Mouse (Mus musculus): ENCODE results near the gene Mylip. TPM values are rescaled to one million over a fixed set of nuclear protein-coding genes. Genes with fewer than 3 reads are reported as not detected.
A peak's percentile ranks its signal among the peaks of the same experiment; 100 is the strongest.

Mylip gene
- polyA plus RNA-seq, 1 experiment from 2014 or later, result 6.3 TPM

- Histone ChIP-seq H3K9ac (no peak overlapping the region), H3K4me2 (no peak overlapping the region), H3K27ac (ENCODE audit: poor library complexity, severe bottlenecking) (no peak overlapping the region), H3K27me3 (replicated peaks) (peaks cover 6% of the 10 kb centered on the region), H3K36me3 (no peaks in the 10 kb centered on the region), H3K4me1 (replicated peaks) (no peaks in the 10 kb centered on the region), H3K9me3 (replicated peaks) (0 out of 2 replicates have a peak, but pooled peaks cover 4% of the 10 kb centered on the region), H3K4me3 (no peak overlapping the region)
- 77% methylated on average over 2 of the region's 2 CpGs for WGBS
- ATAC-seq (ENCODE audit: insufficient number of reproducible peaks, low FRiP score), result no peak
Measured at GRCm38 (mm10) chr13:45372456-45372855, 17.1 kb upstream of the Mylip start.

DNA sequence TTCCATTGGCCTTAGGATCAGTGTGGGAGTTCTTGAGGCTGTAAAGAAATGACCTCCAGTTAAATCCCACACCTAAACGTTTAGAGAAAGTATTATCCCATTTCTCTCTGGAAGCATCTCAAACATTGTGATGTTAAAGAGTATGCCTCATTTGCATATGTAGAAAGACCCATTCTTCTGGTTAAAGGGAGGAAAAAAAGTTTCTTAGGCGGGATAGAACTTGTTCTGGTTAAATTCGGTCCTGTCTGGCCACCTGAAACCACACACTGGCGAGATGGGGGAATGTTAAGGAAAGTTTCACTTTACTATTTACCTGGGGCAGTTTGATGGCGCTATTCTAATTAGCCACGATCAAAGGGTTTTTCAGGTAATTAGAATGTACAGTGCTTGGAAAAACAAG lies 14.7 kb upstream of the Mylip start:
- ATAC-seq (ENCODE audit: insufficient number of reproducible peaks, low FRiP score), result no peak
- Histone ChIP-seq H3K27ac (ENCODE audit: poor library complexity, severe bottlenecking) (no peak overlapping the region), H3K4me1 (replicated peaks) (no peaks in the 10 kb centered on the region), H3K36me3 (no peaks in the 10 kb centered on the region), H3K4me3 (no peak overlapping the region), H3K4me2 (no peak overlapping the region), H3K27me3 (replicated peaks) (peaks cover 6% of the 10 kb centered on the region), H3K9me3 (replicated peaks) (0 out of 2 replicates have a peak, but pooled peaks cover 3% of the 10 kb centered on the region), H3K9ac (no peak overlapping the region)
- WGBS, result 39% methylated on average over 6 of the region's 6 CpGs

DNA sequence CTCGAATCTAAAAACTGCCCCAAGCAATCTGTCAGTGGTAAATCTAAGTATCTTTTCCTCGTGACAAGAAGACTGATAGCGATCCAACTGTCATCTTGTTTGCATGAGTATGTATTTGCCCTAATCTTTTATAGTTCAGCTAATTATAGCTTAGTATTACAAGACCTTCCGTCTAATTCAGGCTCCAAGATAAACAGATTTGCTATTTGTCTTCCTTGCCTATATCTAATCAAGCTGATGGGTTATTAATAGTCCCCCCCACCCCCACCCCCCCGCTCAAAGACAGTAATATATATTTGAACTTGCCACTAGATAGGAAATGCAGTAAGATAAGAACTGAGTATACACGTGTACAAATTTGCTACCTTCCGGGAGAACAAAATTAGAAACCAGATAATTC lies 7.3 kb upstream of the Mylip start:
- 0 out of 2 replicates have a peak, but pooled peaks cover 3% of the 10 kb centered on the region for H3K9me3 ChIP-seq (replicated peaks)
- no peaks in the 10 kb centered on the region for H3K36me3 ChIP-seq
- no peak for ATAC-seq (ENCODE audit: insufficient number of reproducible peaks, low FRiP score)
- no peak overlapping the region for H3K27ac ChIP-seq (ENCODE audit: poor library complexity, severe bottlenecking)
- no peak overlapping the region for H3K9ac ChIP-seq
- 0 out of 2 replicates have a peak, but pooled peaks cover 6% of the 10 kb centered on the region for H3K4me1 ChIP-seq (replicated peaks)
- no peaks in the 10 kb centered on the region for H3K27me3 ChIP-seq (replicated peaks)
- WGBS, result 36% methylated on average over 7 of the region's 7 CpGs
- H3K4me3 ChIP-seq, result no peak overlapping the region
- H3K4me2 ChIP-seq, result no peak overlapping the region

GRCm38 (mm10) chr13:45384636-45385035 lies 4.9 kb upstream of the Mylip start:
- Histone ChIP-seq H3K4me1 (replicated peaks) (0 out of 2 replicates have a peak, but pooled peaks cover 14% of the 10 kb centered on the region), H3K9ac (no peak overlapping the region), H3K27me3 (replicated peaks) (no peaks in the 10 kb centered on the region), H3K27ac (ENCODE audit: poor library complexity, severe bottlenecking) (no peak overlapping the region), H3K4me2 (no peak overlapping the region), H3K4me3 (no peak overlapping the region), H3K9me3 (replicated peaks) (0 out of 2 replicates have a peak, but pooled peaks cover 3% of the 10 kb centered on the region), H3K36me3 (no peaks in the 10 kb centered on the region)
- no peak for ATAC-seq (ENCODE audit: insufficient number of reproducible peaks, low FRiP score)
- 59% methylated on average over 2 of the region's 2 CpGs for WGBS

- no peak overlapping the region for H3K9ac ChIP-seq
- no peak for ATAC-seq (ENCODE audit: insufficient number of reproducible peaks, low FRiP score)
- no peak overlapping the region for H3K4me3 ChIP-seq
- no peak overlapping the region for H3K27ac ChIP-seq (ENCODE audit: poor library complexity, severe bottlenecking)
- H3K4me1 ChIP-seq (replicated peaks), result peaks cover 18% of the 10 kb centered on the region
- 0 out of 2 replicates have a peak, but pooled peaks cover 3% of the 10 kb centered on the region for H3K9me3 ChIP-seq (replicated peaks)
- WGBS, result 83% methylated on average over 6 of the region's 6 CpGs
- no peaks in the 10 kb centered on the region for H3K36me3 ChIP-seq
- no peaks in the 10 kb centered on the region for H3K27me3 ChIP-seq (replicated peaks)
- H3K4me2 ChIP-seq, result no peak overlapping the region
Measured at GRCm38 (mm10) chr13:45385521-45385920, 4.0 kb upstream of the Mylip start.

DNA sequence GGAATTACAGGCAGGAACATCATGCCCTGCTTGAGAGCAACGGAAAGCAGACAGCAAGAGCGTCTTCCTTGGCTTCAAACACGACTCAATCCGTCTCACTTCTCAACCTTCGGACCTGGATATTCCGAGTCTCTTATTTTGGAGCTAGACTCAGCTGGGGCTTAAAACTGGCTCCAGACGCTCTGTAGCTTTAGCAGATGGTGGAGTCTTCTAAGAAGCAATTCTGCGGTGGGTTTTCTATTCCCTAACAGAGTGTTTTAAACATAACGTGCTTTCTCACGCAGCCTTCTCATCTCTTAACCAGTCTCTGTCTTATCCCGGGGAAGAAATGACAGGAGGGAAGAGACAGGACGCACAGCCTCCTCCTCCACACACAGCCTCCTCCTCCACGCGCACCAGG lies 3.3 kb upstream of the Mylip start:
- no peaks in the 10 kb centered on the region for H3K36me3 ChIP-seq
- no peak for ATAC-seq (ENCODE audit: insufficient number of reproducible peaks, low FRiP score)
- no peak overlapping the region for H3K27ac ChIP-seq (ENCODE audit: poor library complexity, severe bottlenecking)
- H3K9me3 ChIP-seq (replicated peaks), result 0 out of 2 replicates have a peak, but pooled peaks cover 3% of the 10 kb centered on the region
- H3K9ac ChIP-seq, result no peak overlapping the region
- H3K4me1 ChIP-seq (replicated peaks), result peaks cover 25% of the 10 kb centered on the region
- WGBS, result 89% methylated on average over 14 of the region's 14 CpGs
- H3K27me3 ChIP-seq (replicated peaks), result no peaks in the 10 kb centered on the region
- H3K4me2 ChIP-seq, result no peak overlapping the region
- no peak overlapping the region for H3K4me3 ChIP-seq

GRCm38 (mm10) chr13:45387231-45387630 lies 2.3 kb upstream of the Mylip start:
- Histone ChIP-seq H3K36me3 (no peaks in the 10 kb centered on the region), H3K4me3 (no peak overlapping the region), H3K4me1 (replicated peaks) (peaks cover 34% of the 10 kb centered on the region), H3K9me3 (replicated peaks) (0 out of 2 replicates have a peak, but pooled peaks cover 3% of the 10 kb centered on the region), H3K4me2 (no peak overlapping the region), H3K27ac (ENCODE audit: poor library complexity, severe bottlenecking) (no peak overlapping the region), H3K9ac (no peak overlapping the region), H3K27me3 (replicated peaks) (no peaks in the 10 kb centered on the region)
- no peak for ATAC-seq (ENCODE audit: insufficient number of reproducible peaks, low FRiP score)
- WGBS, result 96% methylated on average over 4 of the region's 4 CpGs

DNA sequence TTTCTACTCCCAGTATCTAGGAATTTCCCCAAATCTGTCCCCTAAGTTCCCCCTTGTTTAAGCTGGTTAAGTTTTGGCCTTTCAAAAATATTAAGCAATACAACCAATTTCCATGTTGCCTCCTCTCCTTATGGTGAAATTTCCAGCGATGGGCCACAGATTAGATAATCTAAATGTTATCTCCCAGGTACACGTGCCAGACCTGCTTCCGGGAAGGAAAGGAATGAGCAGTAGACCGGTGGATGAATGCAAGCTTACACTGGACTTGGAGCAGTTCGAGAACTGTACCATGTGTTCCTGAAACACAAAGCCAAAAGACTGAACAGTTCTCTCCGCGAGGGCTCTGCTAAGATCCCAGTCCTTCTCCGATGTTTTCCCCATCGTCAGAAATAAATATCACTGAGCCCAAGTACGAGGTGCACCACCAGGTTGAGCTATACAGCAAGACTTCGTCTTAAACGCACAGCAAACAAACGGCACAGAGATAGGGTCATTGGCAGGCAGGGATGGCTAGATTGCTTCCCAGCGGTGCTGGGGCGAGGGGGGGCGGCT lies 1.2 kb upstream of the Mylip start:
- H3K9me3 ChIP-seq (replicated peaks), result 0 out of 2 replicates have a peak, but pooled peaks cover 3% of the 10 kb centered on the region
- H3K27me3 ChIP-seq (replicated peaks), result no peaks in the 10 kb centered on the region
- ATAC-seq (ENCODE audit: insufficient number of reproducible peaks, low FRiP score), result no peak
- WGBS, result 63% methylated on average over 16 of the region's 16 CpGs
- peaks cover 38% of the 10 kb centered on the region for H3K4me1 ChIP-seq (replicated peaks)
- no peak overlapping the region for H3K4me2 ChIP-seq
- no peaks in the 10 kb centered on the region for H3K36me3 ChIP-seq
- no peak overlapping the region for H3K4me3 ChIP-seq
- no peak overlapping the region for H3K27ac ChIP-seq (ENCODE audit: poor library complexity, severe bottlenecking)
- H3K9ac ChIP-seq, result no peak overlapping the region

GRCm38 (mm10) chr13:45388889-45389288 lies 653 bp upstream of the Mylip start:
- Histone ChIP-seq H3K36me3 (no peaks in the 10 kb centered on the region), H3K9me3 (replicated peaks) (0 out of 2 replicates have a peak, but pooled peaks cover 3% of the 10 kb centered on the region), H3K27ac (ENCODE audit: poor library complexity, severe bottlenecking) (no peak overlapping the region), H3K27me3 (replicated peaks) (no peaks in the 10 kb centered on the region), H3K4me2 (peak overlapping the region; percentile 100), H3K9ac (peak overlapping the region; percentile 68), H3K4me3 (peak overlapping the region; percentile 86), H3K4me1 (replicated peaks) (peaks cover 39% of the 10 kb centered on the region)
- ATAC-seq (ENCODE audit: insufficient number of reproducible peaks, low FRiP score), result no peak
- 28% methylated on average over 4 of the region's 4 CpGs for WGBS

DNA sequence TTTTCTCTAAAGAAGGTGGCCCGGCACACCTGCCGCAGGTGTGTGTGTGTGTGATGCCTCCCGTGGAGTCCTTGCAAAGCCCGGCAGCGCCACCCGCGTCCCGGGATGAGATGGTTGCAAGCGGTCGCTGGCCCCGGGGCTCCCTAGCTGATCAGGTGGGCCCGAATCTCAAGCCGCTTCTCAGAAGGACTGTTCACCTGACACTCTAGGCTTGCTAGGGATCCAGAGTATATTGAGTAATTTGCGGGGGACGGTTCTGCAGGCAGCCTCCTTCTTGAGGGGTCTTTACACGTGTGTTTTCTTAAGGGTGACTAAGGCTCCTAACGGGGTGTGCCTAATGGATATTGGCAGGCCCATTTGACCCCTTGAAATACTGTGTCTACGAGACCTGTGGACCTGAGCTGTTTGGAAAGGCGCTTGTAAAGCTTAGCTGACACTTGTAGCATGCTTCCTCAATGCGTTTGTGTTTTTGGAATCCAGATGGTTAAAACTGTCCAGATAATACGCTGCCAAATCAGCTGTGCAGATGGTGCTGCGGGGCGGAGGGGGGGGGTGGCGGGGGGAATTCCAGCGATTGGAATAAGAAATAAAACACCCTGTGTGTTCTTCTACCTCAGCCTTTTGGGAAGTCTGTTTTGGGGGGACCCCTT lies 895 bp downstream of the Mylip start:
- WGBS, result 3% methylated on average over 25 of the region's 25 CpGs

DNA sequence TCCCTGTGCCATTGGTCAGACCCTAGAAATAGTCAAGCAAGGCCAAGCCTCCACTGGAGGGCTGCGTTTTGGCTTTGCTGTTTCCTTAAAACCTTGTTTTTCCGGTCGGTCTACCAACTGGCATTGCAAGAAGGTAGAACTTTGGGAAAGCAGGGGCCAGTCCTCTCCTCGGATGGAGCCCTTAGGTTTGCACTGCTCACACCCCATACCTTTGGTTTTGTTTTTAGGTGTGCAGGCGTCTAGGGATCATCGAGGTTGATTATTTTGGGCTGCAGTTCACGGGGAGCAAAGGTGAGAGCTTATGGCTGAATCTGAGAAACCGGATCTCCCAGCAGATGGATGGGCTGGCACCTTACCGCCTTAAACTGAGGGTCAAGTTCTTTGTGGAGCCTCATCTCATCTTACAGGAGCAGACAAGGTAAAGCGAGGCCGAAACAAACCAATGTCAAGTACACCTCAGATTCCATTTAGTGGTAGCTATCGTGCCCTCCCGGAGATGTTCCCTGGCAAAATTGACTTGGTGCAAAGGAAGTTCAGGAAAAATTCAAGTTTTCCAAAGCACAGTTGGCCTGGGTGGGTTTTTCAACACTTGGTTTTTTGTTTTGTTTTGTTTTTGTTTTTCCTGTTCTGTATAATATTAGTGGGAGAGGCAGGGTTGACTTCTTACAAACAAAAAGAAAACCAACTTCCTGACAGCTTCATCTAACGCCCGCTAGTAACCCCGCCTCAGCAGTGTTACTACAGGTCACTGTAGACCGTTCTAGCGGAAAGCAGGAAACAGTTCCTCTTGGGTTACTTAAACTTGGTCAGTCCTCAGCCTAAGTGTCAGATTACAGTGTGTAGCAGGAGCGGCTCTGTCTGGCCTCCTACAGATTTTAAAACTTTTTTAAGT lies 1.7 kb downstream of the Mylip start:
- Histone ChIP-seq H3K4me3 (peak overlapping the region; percentile 86), H3K4me2 (peak overlapping the region; percentile 100), H3K27ac (ENCODE audit: poor library complexity, severe bottlenecking) (peak overlapping the region; percentile 48; the same call in 1 of the 2 replicates), H3K9ac (peak overlapping the region; percentile 81), H3K27me3 (replicated peaks) (no peaks in the 10 kb centered on the region), H3K36me3 (no peaks in the 10 kb centered on the region), H3K4me1 (replicated peaks) (peaks cover 42% of the 10 kb centered on the region), H3K9me3 (replicated peaks) (no peaks in the 10 kb centered on the region)
- 33% methylated on average over 19 of the region's 19 CpGs for WGBS
- no peak for ATAC-seq (ENCODE audit: insufficient number of reproducible peaks, low FRiP score)

More for the DNA sequence above, 895 bp downstream of the Mylip start:
- H3K27ac ChIP-seq (ENCODE audit: poor library complexity, severe bottlenecking), result no peak overlapping the region; the same call in 1 of the 2 replicates
- no peaks in the 10 kb centered on the region for H3K9me3 ChIP-seq (replicated peaks)
- ATAC-seq (ENCODE audit: insufficient number of reproducible peaks, low FRiP score), result 0 out of 2 replicates have a peak, but pooled peaks have one; percentile 3
- H3K4me3 ChIP-seq, result peak overlapping the region; percentile 86
- peak overlapping the region; percentile 100 for H3K4me2 ChIP-seq
- no peaks in the 10 kb centered on the region for H3K27me3 ChIP-seq (replicated peaks)
- no peaks in the 10 kb centered on the region for H3K36me3 ChIP-seq
- H3K9ac ChIP-seq, result peak overlapping the region; percentile 81
- peaks cover 42% of the 10 kb centered on the region for H3K4me1 ChIP-seq (replicated peaks)
